Mouse (Mus musculus): Measurements from ENCODE around the gene Trabd2b.

DNA sequence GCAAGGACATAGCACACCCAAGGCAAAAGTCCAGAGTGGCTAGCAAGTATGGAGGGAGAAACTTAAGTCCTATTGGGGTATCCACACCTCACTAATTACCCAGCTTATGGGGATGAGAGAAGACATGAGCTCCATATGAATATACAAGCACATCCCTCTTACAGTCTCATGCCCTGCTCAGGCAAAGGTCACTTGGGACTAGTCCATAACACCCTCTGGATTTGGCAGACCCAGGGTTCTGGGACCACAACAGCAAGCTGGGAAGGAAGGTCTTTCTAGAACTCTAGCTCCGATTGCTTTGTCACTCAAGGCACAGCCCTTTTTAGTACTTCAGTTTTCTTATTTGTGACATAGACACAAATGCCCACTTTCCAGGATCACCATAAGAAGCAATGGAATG lies 112.0 kb downstream of the Trabd2b start:
- no peak for TF ChIP-seq CTCF (IDR thresholded peaks at IDR 0.05; ENCODE audit: borderline replicate concordance, extremely low read depth, insufficient read depth, insufficient read length)
- TF ChIP-seq POLR2A (IDR thresholded peaks at IDR 0.05; ENCODE audit: borderline replicate concordance, extremely low read depth, insufficient read depth, insufficient read length, poor library complexity, severe bottlenecking): no peak
